11 mouse cellular contexts compared by ENCODE assay signal in genomic region chr9:54853619-54854018, GRCm38 (mm10).
"Had no signal": no experiment of that assay in that cellular context is flagged by ENCODE, and none has a peak within 500 bp of the region (broad histone marks: within the 10 kb centered on the region; RNA-seq: fewer than 3 reads in every experiment).

No protein-coding gene starts in this region.

- H3K4me1 ChIP-seq: hindbrain, embryonic 15.5 days; liver, embryonic 12.5 days; stomach, embryonic 15.5 days had no signal

- H3K36me3 ChIP-seq: hindbrain, embryonic 15.5 days; limb, embryonic 13.5 days; liver, embryonic 12.5 days; midbrain, embryonic 12.5 days; stomach, embryonic 15.5 days had no signal

- DNase-seq: lung, embryonic 14.5 days; lung, postnatal 10 days; spleen, adult 18-20 months; thymus, adult 2 months; thymus, postnatal 25 days had no signal

- H3K9me3 ChIP-seq: hindbrain, embryonic 15.5 days; limb, embryonic 13.5 days; liver, embryonic 12.5 days; midbrain, embryonic 12.5 days; stomach, embryonic 15.5 days had no signal

- H3K27me3 ChIP-seq: hindbrain, embryonic 15.5 days; limb, embryonic 13.5 days; midbrain, embryonic 12.5 days; stomach, embryonic 15.5 days had no signal

- H3K4me2 ChIP-seq: hindbrain, embryonic 15.5 days; limb, embryonic 13.5 days; liver, embryonic 12.5 days; lung, embryonic 14.5 days; midbrain, embryonic 12.5 days; stomach, embryonic 15.5 days had no signal

- H3K4me3 ChIP-seq: hindbrain, embryonic 15.5 days; layer of hippocampus, adult 2 months; limb, embryonic 13.5 days; liver, embryonic 12.5 days; midbrain, embryonic 12.5 days; stomach, embryonic 15.5 days had no signal

- H3K9ac ChIP-seq: hindbrain, embryonic 15.5 days; limb, embryonic 13.5 days; liver, embryonic 12.5 days; lung, embryonic 14.5 days; midbrain, embryonic 12.5 days; stomach, embryonic 15.5 days had no signal

- ATAC-seq: liver, embryonic 12.5 days had no signal

- H3K27ac ChIP-seq: hindbrain, embryonic 15.5 days; layer of hippocampus, adult 2 months; limb, embryonic 13.5 days; liver, embryonic 12.5 days; midbrain, embryonic 12.5 days; stomach, embryonic 15.5 days had no signal
